Mouse (Mus musculus) thymus, adult 2 months (tissue): ENCODE data around the gene Otud1. TPM values are rescaled to one million over a fixed set of nuclear protein-coding genes. Genes with fewer than 3 reads are reported as not detected.

Experiments
- DNase-seq: peaks from one replicate; pipeline ENCODE4 v3.0.0; 2021
- H3K27ac ChIP-seq: fragments of 200-500 bp; 2 replicates; pipeline ENCODE4 v1.5.1; 2012; ENCODE audit warnings: low read length, control low read depth; ENCODE audit not compliant: control insufficient read depth, insufficient read depth
- H3K27me3 ChIP-seq: fragments of 200-500 bp; 2 replicates; pipeline ENCODE4 v1.6.1; 2012; ENCODE audit warnings: mild to moderate bottlenecking, low read length, moderate library complexity, mixed read lengths; ENCODE audit not compliant: control insufficient read depth, insufficient read depth
- H3K36me3 ChIP-seq: fragments of 200-500 bp; 2 replicates; pipeline ENCODE4 v1.6.1; 2012; ENCODE audit warnings: mild to moderate bottlenecking, low read length, moderate library complexity; ENCODE audit not compliant: control insufficient read depth, insufficient read depth
- H3K4me1 ChIP-seq: fragments of 200-500 bp; replicated peaks from 2 replicates; pipeline ENCODE4 v1.6.1; 2012; ENCODE audit warnings: low read length; ENCODE audit not compliant: control insufficient read depth, insufficient read depth
- H3K4me3 ChIP-seq: fragments of 200-500 bp; 2 replicates; pipeline ENCODE4 v1.5.1; 2012; ENCODE audit warnings: mild to moderate bottlenecking, low read length, control low read depth, moderate library complexity; ENCODE audit not compliant: control insufficient read depth, insufficient read depth
- CTCF ChIP-seq: fragments of 200-500 bp; IDR thresholded peaks from 2 replicates; pipeline ENCODE4 v1.5.1; 2012; ENCODE audit warnings: mild to moderate bottlenecking, control low read depth, low read length, moderate library complexity, borderline replicate concordance; ENCODE audit not compliant: control insufficient read depth, poor library complexity, insufficient read depth; ENCODE audit errors: extremely low read depth
- POLR2A ChIP-seq: fragments of 200-500 bp; IDR thresholded peaks from 2 replicates; pipeline ENCODE4 v1.6.1; 2012; ENCODE audit warnings: mild to moderate bottlenecking, low read length, control low read depth, moderate library complexity; ENCODE audit not compliant: control insufficient read depth, poor library complexity, insufficient read depth; ENCODE audit errors: extremely low read depth
- WGBS: fragments of 180-500 bp; shearing (Covaris S2); methylation state at CpG from one replicate; pipeline ENCODE4 v1.1.7; 2018; 5-methylcytosine and 5-hydroxymethylcytosine counted together
- polyA plus RNA-seq: library from polyadenylated mRNA; depleted of rRNA; stranded (reverse); fragments of >200 nt; gene quantifications from 2 replicates; pipeline ENCODE4 v1.2.3, GENCODE M21; 2012

Gene Otud1
- polyA plus RNA-seq, 1 experiment: 16.1 TPM

DNA sequence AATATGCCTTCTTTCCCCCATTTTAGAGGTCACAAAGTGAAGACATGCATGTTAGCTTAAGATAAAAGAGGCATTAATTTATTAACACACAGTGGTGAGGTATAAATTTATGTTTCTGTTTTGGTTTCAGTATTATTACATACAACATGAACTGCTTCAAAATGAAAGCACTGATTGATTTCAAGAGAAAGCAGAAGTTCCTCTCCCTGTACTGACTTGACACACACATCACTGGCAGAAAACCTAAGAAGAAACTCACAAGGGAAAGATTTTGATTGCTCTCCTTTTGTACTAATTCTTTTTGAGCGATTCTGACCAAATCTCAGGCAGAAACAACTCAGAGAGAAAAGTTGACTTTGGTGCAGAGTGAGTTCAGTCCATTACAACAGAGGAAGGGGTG, 27.0 kb upstream of the Otud1 start:
- TF ChIP-seq POLR2A (no peak), CTCF (no peak)
- Histone ChIP-seq H3K4me1 (0 out of 2 replicates have a peak, but pooled peaks cover 3% of the 10 kb centered on the region), H3K27me3 (no peaks in the 10 kb centered on the region), H3K36me3 (no peaks in the 10 kb centered on the region), H3K4me3 (no peak overlapping the region), H3K27ac (no peak overlapping the region)
- no peak for DNase-seq
- 33% methylated on average over 1 of the region's 1 CpGs for WGBS

DNA sequence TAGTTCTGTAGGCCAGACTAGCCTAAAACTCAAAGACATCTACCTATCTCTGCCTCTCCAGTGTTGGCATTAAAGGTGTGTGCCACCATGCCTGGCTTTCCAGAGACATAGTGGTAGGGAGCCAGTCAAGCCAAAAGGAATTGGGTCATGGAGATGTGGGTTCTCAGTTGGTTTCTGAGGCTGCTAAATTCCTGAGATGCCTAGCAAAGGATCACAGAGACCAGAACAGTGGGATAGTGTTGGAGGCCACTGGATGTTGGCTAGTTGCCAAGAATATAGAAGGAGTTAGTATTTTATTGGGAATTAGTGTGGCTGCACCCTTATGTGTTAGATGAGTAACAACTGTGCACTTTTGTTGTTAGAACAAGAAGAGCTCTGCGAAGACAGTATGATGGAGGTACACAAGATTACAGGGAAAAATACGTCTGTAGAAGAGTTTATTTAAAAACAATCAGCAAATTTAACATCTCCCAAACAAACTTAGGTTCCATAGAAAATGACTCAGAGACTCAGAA, 24.1 kb upstream of the Otud1 start:
- WGBS: 84% methylated on average over 2 of the region's 2 CpGs
- no peak for DNase-seq
- Histone ChIP-seq H3K4me1 (0 out of 2 replicates have a peak, but pooled peaks cover 3% of the 10 kb centered on the region), H3K4me3 (no peak overlapping the region), H3K27me3 (no peaks in the 10 kb centered on the region), H3K36me3 (no peaks in the 10 kb centered on the region), H3K27ac (no peak overlapping the region)
- TF ChIP-seq CTCF (no peak), POLR2A (no peak)

DNA sequence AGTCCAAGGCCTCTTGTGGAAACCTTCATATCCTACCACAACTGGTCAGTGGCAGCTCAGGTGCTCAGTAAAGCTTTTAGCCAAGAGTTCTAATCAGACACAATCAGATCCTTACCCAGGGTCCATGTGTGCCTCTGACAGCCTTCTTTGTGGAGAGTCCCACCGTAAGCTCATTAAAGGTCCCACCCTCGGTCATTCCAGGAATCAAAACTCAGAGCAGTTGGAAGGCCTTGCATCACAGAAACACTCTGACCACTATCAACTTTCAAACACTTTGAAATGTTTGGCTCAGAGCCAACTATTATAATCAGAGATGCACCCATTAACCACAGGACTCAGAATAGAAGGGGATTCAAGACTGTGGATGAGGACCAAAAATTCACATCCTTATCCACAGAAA, 12.4 kb upstream of the Otud1 start:
- peaks cover 5% of the 10 kb centered on the region for H3K4me1 ChIP-seq
- no peak overlapping the region for H3K27ac ChIP-seq
- no peaks in the 10 kb centered on the region for H3K27me3 ChIP-seq
- no peak for DNase-seq
- no peaks in the 10 kb centered on the region for H3K36me3 ChIP-seq
- H3K4me3 ChIP-seq: no peak overlapping the region
- 87% methylated on average over 2 of the region's 2 CpGs for WGBS
- TF ChIP-seq CTCF (no peak), POLR2A (no peak)

DNA sequence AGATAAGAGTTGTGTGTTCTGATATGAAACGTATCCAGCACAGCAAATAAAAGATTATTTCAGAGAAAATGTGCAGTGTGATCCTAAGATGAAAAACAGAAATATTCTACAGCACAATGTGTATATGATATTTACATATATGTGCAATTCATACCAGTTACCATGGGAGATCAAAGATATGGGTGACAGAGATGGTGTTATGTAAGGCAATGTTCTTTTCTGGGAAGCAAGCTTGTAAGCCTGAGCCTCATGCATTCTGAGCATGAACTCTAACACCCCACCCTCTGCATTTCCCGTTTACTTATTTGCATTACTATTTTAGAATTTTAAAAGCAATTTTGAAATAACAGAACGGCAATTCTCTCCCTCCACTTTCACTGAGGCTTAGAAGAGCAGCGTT, 11.4 kb upstream of the Otud1 start:
- TF ChIP-seq CTCF (no peak), POLR2A (no peak)
- H3K27ac ChIP-seq: no peak overlapping the region
- no peak overlapping the region for H3K4me3 ChIP-seq
- H3K36me3 ChIP-seq: no peaks in the 10 kb centered on the region
- H3K4me1 ChIP-seq: peaks cover 5% of the 10 kb centered on the region
- DNase-seq: no peak
- no peaks in the 10 kb centered on the region for H3K27me3 ChIP-seq
- 89% methylated on average over 4 of the region's 4 CpGs for whole genome bisulfite sequencing

DNA sequence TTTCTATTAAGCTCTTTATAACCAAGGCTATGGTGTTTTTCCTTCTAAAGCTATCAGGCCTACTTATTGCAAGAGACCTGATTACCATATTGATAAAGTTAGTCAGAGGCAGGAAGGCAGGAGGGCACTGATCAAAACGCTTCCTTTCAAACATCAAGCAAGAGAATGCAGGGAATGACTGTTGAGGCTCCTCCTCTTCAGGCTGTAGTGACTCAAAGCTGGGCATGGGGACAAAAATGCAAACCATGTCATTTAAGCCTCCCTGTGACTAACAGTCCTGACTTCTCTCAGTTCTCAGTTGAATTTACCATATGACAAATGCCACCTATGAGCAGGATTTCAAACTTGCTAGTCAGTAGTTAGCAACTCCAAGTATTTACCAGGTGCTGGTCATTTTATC, 10.6 kb upstream of the Otud1 start:
- DNase-seq: no peak
- WGBS: 74% methylated on average over 1 of the region's 1 CpGs
- Histone ChIP-seq H3K27me3 (no peaks in the 10 kb centered on the region), H3K4me1 (peaks cover 6% of the 10 kb centered on the region), H3K4me3 (no peak overlapping the region), H3K36me3 (no peaks in the 10 kb centered on the region), H3K27ac (no peak overlapping the region)
- TF ChIP-seq POLR2A (no peak), CTCF (no peak)

- Histone ChIP-seq H3K4me3 (no peak overlapping the region), H3K27me3 (no peaks in the 10 kb centered on the region), H3K27ac (peak overlapping the region; percentile 24; the same call in 1 of the 2 replicates), H3K36me3 (no peaks in the 10 kb centered on the region), H3K4me1 (peaks cover 14% of the 10 kb centered on the region)
- no peak for TF ChIP-seq POLR2A
- no peak for TF ChIP-seq CTCF
- 72% methylated on average over 5 of the region's 5 CpGs for WGBS
- no peak for DNase-seq
Observed at GRCm38 (mm10) chr2:19656436-19656835, 1.1 kb upstream of the Otud1 start.

DNA sequence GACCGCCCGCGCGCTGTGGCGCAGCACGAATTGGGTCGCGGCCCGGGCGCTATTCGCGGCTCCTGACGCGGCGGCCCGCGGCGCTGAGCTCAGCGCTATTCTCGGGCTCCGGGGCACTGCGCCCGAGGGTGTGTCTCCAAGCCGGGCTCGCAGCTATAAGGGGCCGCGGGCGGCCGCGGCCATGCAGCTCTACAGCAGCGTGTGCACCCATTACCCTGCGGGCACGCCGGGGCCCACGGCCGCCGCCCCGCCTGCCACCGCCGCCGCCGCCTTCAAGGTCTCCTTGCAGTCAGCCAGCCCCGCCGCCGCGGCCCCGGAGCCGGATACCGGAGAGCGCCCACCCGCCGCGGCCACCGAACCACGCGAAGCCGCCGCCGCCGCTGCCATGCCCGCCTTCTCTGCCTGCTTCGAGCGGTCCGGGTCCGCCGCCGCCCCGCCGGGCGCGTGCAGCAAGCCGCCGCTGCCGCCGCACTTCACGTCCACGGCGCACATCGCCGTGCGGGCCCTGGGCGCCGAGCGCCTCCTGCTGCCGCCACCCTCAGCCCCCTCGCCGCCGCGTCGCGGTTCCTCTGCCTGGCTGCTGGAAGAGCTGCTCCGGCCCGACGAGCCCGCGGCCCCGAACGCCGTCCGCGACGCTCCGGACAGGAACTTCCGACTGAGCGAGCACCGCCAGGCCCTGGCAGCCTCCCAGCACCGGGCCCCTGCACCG, 483 bp downstream of the Otud1 start:
- peak overlapping the region; percentile 63 for H3K4me3 ChIP-seq
- under 1% methylated on average over 107 of the region's 108 CpGs for WGBS
- TF ChIP-seq POLR2A: no peak
- no peak for TF ChIP-seq CTCF
- peak overlapping the region; percentile 41 for H3K27ac ChIP-seq
- peak; percentile 78 for DNase-seq
- no peaks in the 10 kb centered on the region for H3K27me3 ChIP-seq
- peaks cover 10% of the 10 kb centered on the region for H3K4me1 ChIP-seq
- no peaks in the 10 kb centered on the region for H3K36me3 ChIP-seq
